Mouse (Mus musculus) hindbrain, embryonic 10.5 days (tissue): ENCODE results near the gene Cyp11a1. TPM values are rescaled to one million over a fixed set of nuclear protein-coding genes. Genes with fewer than 3 reads are reported as not detected.
A peak's percentile ranks its signal among the peaks of the same experiment; 100 is the strongest.

ENCODE experiments used
- DNase-seq: peaks from one replicate; pipeline ENCODE4 v3.0.0-alpha.2; 2017; ENCODE audit warnings: low spot score
- H3K27ac ChIP-seq: fragments of 300-500 bp; sonication (generic); 2 replicates; pipeline ENCODE4 v1.5.1; 2016; ENCODE audit warnings: mild to moderate bottlenecking, moderate library complexity
- H3K27me3 ChIP-seq: fragments of 300-500 bp; sonication (generic); 2 replicates; pipeline ENCODE4 v1.6.1; 2016; ENCODE audit warnings: mild to moderate bottlenecking; ENCODE audit not compliant: poor library complexity, insufficient read depth, severe bottlenecking
- H3K36me3 ChIP-seq: fragments of 300-500 bp; sonication (generic); 2 replicates; pipeline ENCODE4 v1.6.1; 2016; ENCODE audit warnings: mild to moderate bottlenecking, moderate library complexity
- H3K4me1 ChIP-seq: fragments of 300-500 bp; sonication (generic); replicated peaks from 2 replicates; pipeline ENCODE4 v1.6.1; 2016; ENCODE audit warnings: mild to moderate bottlenecking
- H3K4me3 ChIP-seq: fragments of 300-500 bp; sonication (generic); 2 replicates; pipeline ENCODE4 v1.5.1; 2016; ENCODE audit warnings: mild to moderate bottlenecking, moderate library complexity
- H3K9me3 ChIP-seq: fragments of 300-500 bp; sonication (generic); 2 replicates; pipeline ENCODE4 v1.6.1; 2016; ENCODE audit warnings: mild to moderate bottlenecking, moderate library complexity
- WGBS: fragments of 180-500 bp; shearing (Covaris S2); methylation state at CpG from one replicate; pipeline ENCODE4 v1.1.7; 2016; 5-methylcytosine and 5-hydroxymethylcytosine counted together
- polyA plus RNA-seq: library from polyadenylated mRNA; unstranded; fragments of >200 nt; fragmentation: Nextera tagmentation; extraction: Ambion mirVana; gene quantifications from 2 replicates; pipeline ENCODE4 v1.2.1, GENCODE M21; 2016

The Cyp11a1 gene
- polyA plus RNA-seq, 1 experiment from 2014 or later, result not detected

GRCm38 (mm10) chr9:57975200-57975821 lies 30.9 kb upstream of the Cyp11a1 start:
- Histone ChIP-seq H3K36me3 (no peaks in the 10 kb centered on the region), H3K4me1 (peaks cover 23% of the 10 kb centered on the region), H3K4me3 (no peak overlapping the region), H3K27me3 (no peaks in the 10 kb centered on the region), H3K9me3 (0 out of 2 replicates have a peak, but pooled peaks cover 4% of the 10 kb centered on the region), H3K27ac (no peak overlapping the region)
- no peak for DNase-seq
- 84% methylated on average over 5 of the region's 5 CpGs for WGBS

- DNase-seq, result no peak
- H3K27me3 ChIP-seq, result no peaks in the 10 kb centered on the region
- H3K4me1 ChIP-seq, result peaks cover 9% of the 10 kb centered on the region
- H3K27ac ChIP-seq, result no peak overlapping the region
- H3K9me3 ChIP-seq, result 0 out of 2 replicates have a peak, but pooled peaks cover 4% of the 10 kb centered on the region
- H3K4me3 ChIP-seq, result no peak overlapping the region
- WGBS, result 89% methylated on average over 6 of the region's 6 CpGs
- no peaks in the 10 kb centered on the region for H3K36me3 ChIP-seq
Measured at GRCm38 (mm10) chr9:57978025-57978424, 28.2 kb upstream of the Cyp11a1 start.

GRCm38 (mm10) chr9:57978858-57979257 lies 27.4 kb upstream of the Cyp11a1 start:
- no peaks in the 10 kb centered on the region for H3K36me3 ChIP-seq
- H3K9me3 ChIP-seq, result 0 out of 2 replicates have a peak, but pooled peaks cover 4% of the 10 kb centered on the region
- 87% methylated on average over 3 of the region's 3 CpGs for WGBS
- no peaks in the 10 kb centered on the region for H3K27me3 ChIP-seq
- H3K27ac ChIP-seq, result no peak overlapping the region
- H3K4me3 ChIP-seq, result no peak overlapping the region
- H3K4me1 ChIP-seq, result 0 out of 2 replicates have a peak, but pooled peaks cover under 1% of the 10 kb centered on the region
- no peak for DNase-seq

- no peak for DNase-seq
- WGBS, result 85% methylated on average over 10 of the region's 10 CpGs
- no peak overlapping the region for H3K4me3 ChIP-seq
- H3K9me3 ChIP-seq, result 0 out of 2 replicates have a peak, but pooled peaks cover 4% of the 10 kb centered on the region
- H3K4me1 ChIP-seq, result no peaks in the 10 kb centered on the region
- no peaks in the 10 kb centered on the region for H3K36me3 ChIP-seq
- H3K27ac ChIP-seq, result no peak overlapping the region
- H3K27me3 ChIP-seq, result no peaks in the 10 kb centered on the region
Measured at GRCm38 (mm10) chr9:57980570-57980969, 25.6 kb upstream of the Cyp11a1 start.

GRCm38 (mm10) chr9:57985304-57985703 lies 20.9 kb upstream of the Cyp11a1 start:
- WGBS, result 88% methylated on average over 8 of the region's 8 CpGs
- Histone ChIP-seq H3K27me3 (peaks cover 12% of the 10 kb centered on the region; the same call in 1 of the 2 replicates), H3K36me3 (no peaks in the 10 kb centered on the region), H3K4me3 (no peak overlapping the region), H3K9me3 (no peaks in the 10 kb centered on the region), H3K4me1 (0 out of 2 replicates have a peak, but pooled peaks cover 5% of the 10 kb centered on the region), H3K27ac (no peak overlapping the region)
- no peak for DNase-seq

GRCm38 (mm10) chr9:57986293-57986692 lies 19.9 kb upstream of the Cyp11a1 start:
- no peak for DNase-seq
- Histone ChIP-seq H3K9me3 (no peaks in the 10 kb centered on the region), H3K27ac (no peak overlapping the region), H3K36me3 (no peaks in the 10 kb centered on the region), H3K27me3 (peaks cover 12% of the 10 kb centered on the region; the same call in 1 of the 2 replicates), H3K4me3 (no peak overlapping the region), H3K4me1 (0 out of 2 replicates have a peak, but pooled peaks cover 5% of the 10 kb centered on the region)
- 76% methylated on average over 7 of the region's 7 CpGs for WGBS

GRCm38 (mm10) chr9:57988098-57988497 lies 18.1 kb upstream of the Cyp11a1 start:
- Histone ChIP-seq H3K27me3 (peaks cover 12% of the 10 kb centered on the region; the same call in 1 of the 2 replicates), H3K36me3 (no peaks in the 10 kb centered on the region), H3K4me3 (no peak overlapping the region), H3K4me1 (peaks cover 10% of the 10 kb centered on the region), H3K9me3 (no peaks in the 10 kb centered on the region), H3K27ac (no peak overlapping the region)
- 82% methylated on average over 2 of the region's 2 CpGs for WGBS
- no peak for DNase-seq

- H3K27me3 ChIP-seq, result peaks cover 12% of the 10 kb centered on the region; the same call in 1 of the 2 replicates
- 94% methylated on average over 6 of the region's 6 CpGs for WGBS
- H3K4me1 ChIP-seq, result peaks cover 22% of the 10 kb centered on the region
- no peak overlapping the region for H3K4me3 ChIP-seq
- no peak for DNase-seq
- H3K9me3 ChIP-seq, result no peaks in the 10 kb centered on the region
- no peak overlapping the region for H3K27ac ChIP-seq
- H3K36me3 ChIP-seq, result no peaks in the 10 kb centered on the region
Measured at GRCm38 (mm10) chr9:57989309-57989708, 16.9 kb upstream of the Cyp11a1 start.

GRCm38 (mm10) chr9:57990438-57991110 lies 15.6 kb upstream of the Cyp11a1 start:
- no peaks in the 10 kb centered on the region for H3K36me3 ChIP-seq
- WGBS, result 42% methylated on average over 10 of the region's 10 CpGs
- DNase-seq, result peak; percentile 62

GRCm38 (mm10) chr9:57992060-57992459 lies 14.2 kb upstream of the Cyp11a1 start:
- WGBS, result 74% methylated on average over 3 of the region's 3 CpGs
- H3K27ac ChIP-seq, result no peak overlapping the region

More at GRCm38 (mm10) chr9:57990438-57991110, 15.6 kb upstream of the Cyp11a1 start:
- Histone ChIP-seq H3K27me3 (peaks cover 12% of the 10 kb centered on the region; the same call in 1 of the 2 replicates), H3K27ac (no peak overlapping the region), H3K9me3 (no peaks in the 10 kb centered on the region), H3K4me3 (no peak overlapping the region), H3K4me1 (peaks cover 24% of the 10 kb centered on the region)

GRCm38 (mm10) chr9:57992781-57993591 lies 13.2 kb upstream of the Cyp11a1 start:
- no peaks in the 10 kb centered on the region for H3K36me3 ChIP-seq
- H3K4me1 ChIP-seq, result peaks cover 30% of the 10 kb centered on the region
- H3K9me3 ChIP-seq, result no peaks in the 10 kb centered on the region
- no peak overlapping the region for H3K27ac ChIP-seq
- H3K4me3 ChIP-seq, result no peak overlapping the region
- no peak for DNase-seq
- H3K27me3 ChIP-seq, result peaks cover 31% of the 10 kb centered on the region
- 57% methylated on average over 8 of the region's 8 CpGs for WGBS

More at GRCm38 (mm10) chr9:57992060-57992459, 14.2 kb upstream of the Cyp11a1 start:
- H3K4me1 ChIP-seq, result peaks cover 24% of the 10 kb centered on the region
- H3K36me3 ChIP-seq, result no peaks in the 10 kb centered on the region
- no peak overlapping the region for H3K4me3 ChIP-seq
- peaks cover 26% of the 10 kb centered on the region for H3K27me3 ChIP-seq
- DNase-seq, result no peak
- no peaks in the 10 kb centered on the region for H3K9me3 ChIP-seq

- DNase-seq, result peak; percentile 34
Measured at GRCm38 (mm10) chr9:57995282-57995681, 10.9 kb upstream of the Cyp11a1 start.

More at GRCm38 (mm10) chr9:57995282-57995681, 10.9 kb upstream of the Cyp11a1 start:
- Histone ChIP-seq H3K9me3 (no peaks in the 10 kb centered on the region), H3K4me1 (peaks cover 28% of the 10 kb centered on the region), H3K4me3 (no peak overlapping the region), H3K36me3 (no peaks in the 10 kb centered on the region), H3K27ac (no peak overlapping the region), H3K27me3 (peaks cover 36% of the 10 kb centered on the region)
- WGBS, result 36% methylated on average over 4 of the region's 4 CpGs
